ENCODE assay signal across 30 mouse cellular contexts in the genomic region with DNA sequence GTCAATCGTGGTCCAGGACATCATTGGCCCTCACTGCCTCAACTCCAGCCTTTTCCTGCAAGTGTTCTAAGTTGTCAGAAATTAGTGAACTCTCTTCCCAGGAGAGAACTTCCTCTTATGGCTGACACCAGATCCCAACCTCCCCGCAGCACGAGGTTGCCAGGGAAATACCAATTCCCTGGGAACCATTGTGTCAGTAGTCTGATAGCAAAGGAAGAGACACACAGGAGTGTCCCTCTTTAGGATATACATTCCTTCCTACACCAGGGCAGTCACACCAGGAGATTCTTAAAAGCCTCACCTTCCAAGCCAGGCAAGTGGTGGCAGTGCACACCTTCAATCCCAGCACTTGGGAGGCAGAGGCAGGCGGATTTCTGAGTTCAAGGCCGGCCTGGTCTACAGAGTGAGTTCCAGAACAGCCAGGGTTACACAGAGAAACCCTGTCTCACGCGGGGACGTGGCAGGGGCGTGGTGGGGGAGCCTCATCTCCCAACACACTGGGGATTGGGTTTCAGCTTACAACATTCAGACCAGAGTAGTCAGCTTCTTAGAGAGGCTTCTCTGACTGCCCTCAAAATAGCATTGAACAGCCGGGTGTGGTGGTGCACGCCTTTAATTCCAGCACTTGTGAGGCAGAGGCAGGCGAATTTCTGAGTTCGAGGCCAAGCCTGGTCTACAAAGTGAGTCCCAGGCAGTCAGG. TPM values are rescaled to one million over a fixed set of nuclear protein-coding genes. Genes with fewer than 3 reads are reported as not detected.
A peak's percentile ranks its signal among the peaks of the same experiment; 100 is the strongest.
DNase-seq lines count a peak whose midpoint lies in the region; ATAC-seq and TF ChIP-seq lines count a peak whose summit lies in the region.
"Had no signal": no experiment of that assay in that cellular context is flagged by ENCODE, and none has a peak within 500 bp of the region (broad histone marks: within the 10 kb centered on the region; RNA-seq: fewer than 3 reads in every experiment).

No protein-coding gene starts in this region.

- H3K27ac ChIP-seq in gastrocnemius, adult 2 months, result no peak overlapping the region
- no peak overlapping the region for H3K27ac ChIP-seq in stomach, postnatal 0 days (replicated peaks)

- 88% methylated on average over 13 of the region's 13 CpGs for WGBS in stomach, postnatal 0 days

- H3K4me3 ChIP-seq in gastrocnemius, adult 2 months, result no peak overlapping the region
- H3K4me3 ChIP-seq in stomach, postnatal 0 days (ENCODE audit: low read depth, low read length), result no peak overlapping the region

- H3K4me2 ChIP-seq in stomach, postnatal 0 days (replicated peaks; ENCODE audit: low read depth), result no peak overlapping the region

- no peaks in the 10 kb centered on the region for H3K27me3 ChIP-seq in stomach, postnatal 0 days (ENCODE audit: control insufficient read depth, insufficient read depth, low read length)
- H3K27me3 ChIP-seq: CH12.LX, Patski had no signal

- DNase-seq in gastrocnemius, adult 2 months, result peak; percentile 6
- no peak for DNase-seq in gastrocnemius, postnatal 25 days
- DNase-seq in ES-CJ7 (ENCODE audit: low read depth, low spot score) (peak; percentile 55), R1 (ENCODE audit: low read depth, low spot score) (peak; percentile 71), ZHBTc4 (ENCODE audit: low read depth, low spot score) (peak; percentile 63)
- no peak for DNase-seq in stomach, postnatal 0 days (ENCODE audit: low spot score)
- no peak for DNase-seq in heart, adult 9 months (ENCODE audit: low spot score in 2 of 2)
- no peak for DNase-seq in layer of hippocampus, adult 8-10 months (ENCODE audit: low spot score in 2 of 2)
- DNase-seq: adrenal gland, adult 2 months; adrenal gland, adult 8-10 months; adrenal gland, postnatal 10 days; adrenal gland, postnatal 14 days; adrenal gland, postnatal 25 days; adrenal gland, postnatal 36 days; B cell, adult 2 months; cerebellum, adult 11 months; cerebellum, adult 11-12 months; cerebellum, adult 18-20 months; cerebellum, adult 2 months; cerebellum, adult 8-10 months had no signal

- no peak for TF ChIP-seq EP300 in stomach, postnatal 0 days (optimal IDR thresholded peaks at IDR 0.05)

- intact Hi-C loops in gastrocnemius, adult 2 months (cut with DNase I), result no loop called here

- no peak overlapping the region for H3K9ac ChIP-seq in stomach, postnatal 0 days (ENCODE audit: low read length)

- no peaks in the 10 kb centered on the region for H3K4me1 ChIP-seq in stomach, postnatal 0 days (replicated peaks; ENCODE audit: control insufficient read depth, insufficient read depth)

- H3K9me3 ChIP-seq in stomach, postnatal 0 days (ENCODE audit: control insufficient read depth, low read length), result no peaks in the 10 kb centered on the region
- H3K9me3 ChIP-seq: G1E had no signal

- no peak for ATAC-seq in stomach, postnatal 0 days (ENCODE audit: low FRiP score, low TSS enrichment)
- ATAC-seq: activated CD4-positive, CD25-positive, alpha-beta regulatory T cell, adult 4 months; CD4-positive, CD25-positive, alpha-beta regulatory T cell, adult 4 months; Patski had no signal

- no peak for TF ChIP-seq CTCF in gastrocnemius, adult 2 months (IDR thresholded peaks at IDR 0.05)
- no peak for TF ChIP-seq CTCF in stomach, postnatal 0 days (IDR thresholded peaks at IDR 0.05; ENCODE audit: low read depth)

- no peaks in the 10 kb centered on the region for H3K36me3 ChIP-seq in stomach, postnatal 0 days (ENCODE audit: control insufficient read depth, insufficient read depth, low read length)

RNA-seq across cellular contexts. Expression of gene Wdr91, which starts 2.8 kb away (rescaled TPM):
- total RNA-seq in gastrocnemius, adult 2 months (2021), result 1 to 10 TPM; 5.2 to 8.0 TPM
- total RNA-seq in gastrocnemius, postnatal 25 days (2021), result 1 to 10 TPM; 5.1 to 5.8 TPM
- 4.5 and 5.0 TPM in 2 replicates for polyA plus RNA-seq in stomach, postnatal 0 days (2015; fragmentation: Nextera tagmentation; extraction: Ambion mirVana)
- total RNA-seq in layer of hippocampus, adult 8-10 months (2022), result 10 to 100 TPM; 35.0 to 38.8 (median 37.4) TPM

RNA-seq across cellular contexts. Expression of gene Stra8, which starts 6.5 kb away (rescaled TPM):
- not detected for total RNA-seq in gastrocnemius, adult 2 months (2021)
- total RNA-seq in gastrocnemius, postnatal 25 days (2021), result not detected
- polyA plus RNA-seq in stomach, postnatal 0 days (2015; fragmentation: Nextera tagmentation; extraction: Ambion mirVana), result 0.10 TPM in 1 of 2 replicates, not detected in the other
- not detected for total RNA-seq in layer of hippocampus, adult 8-10 months (2022)
- total RNA-seq: adrenal gland, adult 18-20 months; adrenal gland, adult 2 months; adrenal gland, adult 8-10 months; adrenal gland, postnatal 10 days; adrenal gland, postnatal 14 days; adrenal gland, postnatal 25 days; adrenal gland, postnatal 36 days; adrenal gland, postnatal 4 days; MEL had no signal
- polyA plus RNA-seq: adrenal gland, adult 2 months; brain, embryonic 14.5 days; C2C12; cerebellum, adult 2 months; G1E; Patski had no signal

RNA-seq across cellular contexts. Expression of gene Cyren, which starts 35.6 kb away (rescaled TPM):
- total RNA-seq in gastrocnemius, adult 2 months (2021), result 1 to 10 TPM; 2.8 to 3.7 TPM
- total RNA-seq in gastrocnemius, postnatal 25 days (2021), result 1 to 10 TPM; 2.6 to 4.1 TPM
- 5.8 and 5.9 TPM in 2 replicates for polyA plus RNA-seq in stomach, postnatal 0 days (2015; fragmentation: Nextera tagmentation; extraction: Ambion mirVana)
- total RNA-seq in layer of hippocampus, adult 8-10 months (2022), result 1 to 10 TPM; 4.3 to 6.2 (median 5.3) TPM

RNA-seq across cellular contexts. Expression of gene Tmem140, which starts 50.5 kb away (rescaled TPM):
- total RNA-seq in gastrocnemius, adult 2 months (2021), result 10 to 100 TPM; 26.4 to 32.9 TPM
- total RNA-seq in gastrocnemius, postnatal 25 days (2021), result 10 to 100 TPM; 15.5 to 24.0 TPM
- 7.8 and 8.3 TPM in 2 replicates for polyA plus RNA-seq in stomach, postnatal 0 days (2015; fragmentation: Nextera tagmentation; extraction: Ambion mirVana)
- 1 to 10 TPM; 4.3 to 5.9 (median 5.0) TPM for total RNA-seq in layer of hippocampus, adult 8-10 months (2022)

Comparison
In these comparisons a context has a peak if more than half of its experiments do, and no peak if none do; other contexts are left out.
1. DNase-seq: peak in gastrocnemius, adult 2 months (single experiment), ES-CJ7 (single experiment), R1 (single experiment) and ZHBTc4 (single experiment); none in gastrocnemius, postnatal 25 days (single experiment), stomach, postnatal 0 days (single experiment), heart, adult 9 months (0 of 2) and layer of hippocampus, adult 8-10 months (0 of 2).